Mouse (Mus musculus) liver, embryonic 15.5 days (tissue): ENCODE data around the gene Mc1r. TPM values are rescaled to one million over a fixed set of nuclear protein-coding genes. Genes with fewer than 3 reads are reported as not detected.
"Not testable (repeated sequence)": the region's sequence is repeated elsewhere in the genome, so short reads cannot be mapped to it uniquely, and the experiment has no call there.

Experiments used
- ATAC-seq: fragments of 200-750 bp; cut with Nextera tagmentation; 2 replicates; pipeline ENCODE4 v1.8.0; 2017; ENCODE audit warnings: moderate number of reproducible peaks, mild to moderate bottlenecking, moderate library complexity; ENCODE audit not compliant: insufficient read depth
- H3K27ac ChIP-seq: fragments of 300-500 bp; sonication (generic); replicated peaks from 2 replicates; pipeline ENCODE4 v1.5.1; 2015; ENCODE audit warnings: mild to moderate bottlenecking, inconsistent platforms
- H3K27me3 ChIP-seq: fragments of 300-500 bp; sonication (generic); 2 replicates; pipeline ENCODE4 v1.6.1; 2015; ENCODE audit warnings: mild to moderate bottlenecking, inconsistent platforms
- H3K36me3 ChIP-seq: fragments of 300-500 bp; sonication (generic); replicated peaks from 2 replicates; pipeline ENCODE4 v1.6.1; 2015; ENCODE audit warnings: moderate library complexity, mild to moderate bottlenecking, inconsistent platforms
- H3K4me1 ChIP-seq: fragments of 300-500 bp; sonication (generic); replicated peaks from 2 replicates; pipeline ENCODE4 v1.6.1; 2015; ENCODE audit warnings: inconsistent platforms
- H3K4me2 ChIP-seq: fragments of 300-500 bp; sonication (generic); 2 replicates; pipeline ENCODE4 v1.6.1; 2015; ENCODE audit warnings: moderate library complexity, mild to moderate bottlenecking, inconsistent platforms
- H3K4me3 ChIP-seq: fragments of 300-500 bp; sonication (generic); replicated peaks from 2 replicates; pipeline ENCODE4 v1.5.1; 2015; ENCODE audit warnings: mild to moderate bottlenecking, inconsistent platforms
- H3K9ac ChIP-seq: fragments of 300-500 bp; sonication (generic); 2 replicates; pipeline ENCODE4 v1.6.1; 2015; ENCODE audit warnings: moderate library complexity, mild to moderate bottlenecking, inconsistent platforms
- H3K9me3 ChIP-seq: fragments of 300-500 bp; sonication (generic); replicated peaks from 2 replicates; pipeline ENCODE4 v1.6.1; 2016; ENCODE audit warnings: inconsistent platforms
- whole genome bisulfite sequencing: fragments of 180-500 bp; shearing (Covaris S2); methylation state at CpG from one replicate; pipeline ENCODE4 v1.1.7; 2015; ENCODE audit warnings: mixed read lengths; ENCODE audit not compliant: insufficient replicate concordance; 5-methylcytosine and 5-hydroxymethylcytosine counted together
- polyA plus RNA-seq: library from polyadenylated mRNA; unstranded; fragments of >200 nt; fragmentation: Nextera tagmentation; extraction: Ambion mirVana; gene quantifications from 2 replicates; pipeline ENCODE4 v1.2.1, GENCODE M21; 2015

Gene Mc1r
- polyA plus RNA-seq, 1 experiment from 2014 or later, result not detected

GRCm38 (mm10) chr8:123433241-123433974 lies 26.5 kb downstream of the Mc1r start:
- H3K27ac ChIP-seq, H3K4me3 ChIP-seq, H3K9ac ChIP-seq, H3K36me3 ChIP-seq, H3K4me2 ChIP-seq, H3K27me3 ChIP-seq, ATAC-seq, H3K4me1 ChIP-seq: not testable (repeated sequence)
- WGBS, result 90% methylated on average over 47 of the region's 47 CpGs
- H3K9me3 ChIP-seq, result peaks cover 24% of the 10 kb centered on the region

GRCm38 (mm10) chr8:123441788-123442187 lies 34.9 kb downstream of the Mc1r start:
- H3K9ac ChIP-seq, result no peak overlapping the region
- WGBS, result 35% methylated on average over 2 of the region's 2 CpGs

GRCm38 (mm10) chr8:123442351-123442750 lies 35.4 kb downstream of the Mc1r start:
- WGBS, result 76% methylated on average over 5 of the region's 5 CpGs
- Histone ChIP-seq H3K4me3 (peak overlapping the region; percentile 74), H3K27me3 (no peaks in the 10 kb centered on the region), H3K4me2 (peak overlapping the region; percentile 79), H3K36me3 (no peaks in the 10 kb centered on the region), H3K9ac (no peak overlapping the region), H3K27ac (no peak overlapping the region), H3K9me3 (no peaks in the 10 kb centered on the region), H3K4me1 (peaks cover 14% of the 10 kb centered on the region)
- ATAC-seq, result no peak

More at GRCm38 (mm10) chr8:123441788-123442187, 34.9 kb downstream of the Mc1r start:
- H3K4me2 ChIP-seq, result no peak overlapping the region
- H3K27ac ChIP-seq, result no peak overlapping the region
- peaks cover 14% of the 10 kb centered on the region for H3K4me1 ChIP-seq
- H3K36me3 ChIP-seq, result no peaks in the 10 kb centered on the region
- no peak for ATAC-seq
- H3K9me3 ChIP-seq, result no peaks in the 10 kb centered on the region
- H3K27me3 ChIP-seq, result no peaks in the 10 kb centered on the region
- no peak overlapping the region for H3K4me3 ChIP-seq

GRCm38 (mm10) chr8:123442871-123443575 lies 36.1 kb downstream of the Mc1r start:
- Histone ChIP-seq H3K9me3 (no peaks in the 10 kb centered on the region), H3K27ac (peak overlapping the region; percentile 65), H3K27me3 (no peaks in the 10 kb centered on the region), H3K4me1 (peaks cover 14% of the 10 kb centered on the region), H3K36me3 (no peaks in the 10 kb centered on the region), H3K4me3 (peak overlapping the region; percentile 74), H3K4me2 (peak overlapping the region; percentile 79), H3K9ac (peak overlapping the region; percentile 73)
- under 1% methylated on average over 41 of the region's 41 CpGs for WGBS
- peak; percentile 91 for ATAC-seq

GRCm38 (mm10) chr8:123443576-123443921 lies 36.6 kb downstream of the Mc1r start:
- WGBS, result 10% methylated on average over 4 of the region's 4 CpGs
- Histone ChIP-seq H3K4me1 (peaks cover 14% of the 10 kb centered on the region), H3K9ac (peak overlapping the region; percentile 73), H3K4me2 (peak overlapping the region; percentile 79), H3K27me3 (no peaks in the 10 kb centered on the region), H3K27ac (peak overlapping the region; percentile 65; the same call in 1 of the 2 replicates), H3K36me3 (no peaks in the 10 kb centered on the region), H3K9me3 (no peaks in the 10 kb centered on the region), H3K4me3 (peak overlapping the region; percentile 74)
- no peak; the same call in 1 of the 2 replicates for ATAC-seq

- Histone ChIP-seq H3K4me1 (peaks cover 14% of the 10 kb centered on the region), H3K27ac (peak overlapping the region; percentile 33; the same call in 1 of the 2 replicates), H3K9me3 (no peaks in the 10 kb centered on the region), H3K9ac (no peak overlapping the region), H3K4me2 (peak overlapping the region; percentile 79), H3K4me3 (peak overlapping the region; percentile 74; the same call in 1 of the 2 replicates), H3K27me3 (no peaks in the 10 kb centered on the region), H3K36me3 (0 out of 2 replicates have a peak, but pooled peaks cover 2% of the 10 kb centered on the region)
- WGBS, result 48% methylated on average over 6 of the region's 6 CpGs
- ATAC-seq, result no peak
Observed at GRCm38 (mm10) chr8:123444131-123444530, 37.2 kb downstream of the Mc1r start.

- 71% methylated on average over 10 of the region's 10 CpGs for WGBS
- Histone ChIP-seq H3K27me3 (no peaks in the 10 kb centered on the region), H3K27ac (no peak overlapping the region), H3K4me1 (peaks cover 21% of the 10 kb centered on the region), H3K4me3 (no peak overlapping the region), H3K4me2 (no peak overlapping the region), H3K9ac (no peak overlapping the region), H3K9me3 (no peaks in the 10 kb centered on the region), H3K36me3 (0 out of 2 replicates have a peak, but pooled peaks cover 4% of the 10 kb centered on the region)
- no peak for ATAC-seq
Observed at GRCm38 (mm10) chr8:123445981-123446380, 39.1 kb downstream of the Mc1r start.

GRCm38 (mm10) chr8:123446799-123447198 lies 39.9 kb downstream of the Mc1r start:
- Histone ChIP-seq H3K27ac (no peak overlapping the region), H3K4me3 (no peak overlapping the region), H3K9ac (no peak overlapping the region), H3K27me3 (no peaks in the 10 kb centered on the region), H3K4me2 (no peak overlapping the region), H3K4me1 (peaks cover 29% of the 10 kb centered on the region), H3K9me3 (no peaks in the 10 kb centered on the region), H3K36me3 (0 out of 2 replicates have a peak, but pooled peaks cover 4% of the 10 kb centered on the region)
- ATAC-seq, result no peak
- 71% methylated on average over 6 of the region's 6 CpGs for WGBS

GRCm38 (mm10) chr8:123450783-123451182 lies 43.9 kb downstream of the Mc1r start:
- no peak for ATAC-seq
- Histone ChIP-seq H3K9me3 (no peaks in the 10 kb centered on the region), H3K4me1 (peaks cover 21% of the 10 kb centered on the region), H3K27ac (peak overlapping the region; percentile 48), H3K4me3 (no peak overlapping the region), H3K36me3 (peaks cover 29% of the 10 kb centered on the region), H3K27me3 (no peaks in the 10 kb centered on the region), H3K9ac (no peak overlapping the region), H3K4me2 (no peak overlapping the region)
- 32% methylated on average over 5 of the region's 5 CpGs for WGBS

GRCm38 (mm10) chr8:123451747-123452146 lies 44.8 kb downstream of the Mc1r start:
- ATAC-seq, H3K9me3 ChIP-seq, H3K27me3 ChIP-seq, H3K4me3 ChIP-seq, H3K27ac ChIP-seq, H3K9ac ChIP-seq, H3K4me2 ChIP-seq: not testable (repeated sequence)
- Histone ChIP-seq H3K36me3 (peaks cover 38% of the 10 kb centered on the region), H3K4me1 (peaks cover 21% of the 10 kb centered on the region)
- 78% methylated on average over 12 of the region's 12 CpGs for WGBS

- Histone ChIP-seq H3K27ac (no peak overlapping the region), H3K9me3 (no peaks in the 10 kb centered on the region), H3K4me3 (no peak overlapping the region), H3K4me1 (peaks cover 21% of the 10 kb centered on the region), H3K27me3 (no peaks in the 10 kb centered on the region), H3K4me2 (no peak overlapping the region), H3K9ac (no peak overlapping the region), H3K36me3 (peaks cover 38% of the 10 kb centered on the region)
- 22% methylated on average over 4 of the region's 4 CpGs for WGBS
- no peak for ATAC-seq
Observed at GRCm38 (mm10) chr8:123452149-123452548, 45.2 kb downstream of the Mc1r start.
